Mouse (Mus musculus): Measurements from ENCODE around the gene Sec23ip. TPM values are rescaled to one million over a fixed set of nuclear protein-coding genes. Genes with fewer than 3 reads are reported as not detected.
"Not testable (repeated sequence)": the region's sequence is repeated elsewhere in the genome, so short reads cannot be mapped to it uniquely, and the experiment has no call there.

Gene Sec23ip
- 19.3 and 24.3 TPM in 2 replicates for polyA plus RNA-seq (2012; rRNA removed)

- Histone ChIP-seq H3K4me3 (replicated peaks; ENCODE audit: extremely low read depth, low read depth, low read length) (peak within 1 kb of the TSS; percentile 93), H3K4me1 (ENCODE audit: control insufficient read depth, insufficient read depth, low read length) (peaks cover 9% of the 10 kb centered on the region; the same call in 1 of the 2 replicates)
- WGBS, result under 1% methylated on average over 55 of the region's 55 CpGs
- peak; percentile 98 for DNase-seq
- no peak for TF ChIP-seq CTCF (IDR thresholded peaks at IDR 0.05; ENCODE audit: insufficient read depth, low read length)
- TF ChIP-seq POLR2A (IDR thresholded peaks at IDR 0.05; ENCODE audit: borderline replicate concordance, extremely low read depth, low read depth, low read length), result peak; percentile 97
Observed at GRCm38 (mm10) chr7:128744684-128745485, at the start of gene Sec23ip. TSS of gene Sec23ip (plus strand) at chr7:128744943.

- H3K4me1 ChIP-seq (ENCODE audit: control insufficient read depth, insufficient read depth, low read length); DNase-seq; H3K4me3 ChIP-seq (replicated peaks; ENCODE audit: extremely low read depth, low read depth, low read length): not testable (repeated sequence)
- 81% methylated on average over 6 of the region's 6 CpGs for WGBS
Observed at GRCm38 (mm10) chr7:128699959-128700358, 44.8 kb upstream of the Sec23ip start.

- TF ChIP-seq POLR2A (IDR thresholded peaks at IDR 0.05; ENCODE audit: borderline replicate concordance, extremely low read depth, low read depth, low read length), result no peak
- TF ChIP-seq CTCF (IDR thresholded peaks at IDR 0.05; ENCODE audit: insufficient read depth, low read length), result peak; percentile 96
- no peak overlapping the region for H3K4me3 ChIP-seq (replicated peaks; ENCODE audit: extremely low read depth, low read depth, low read length)
- 19% methylated on average over 4 of the region's 4 CpGs for WGBS
- no peaks in the 10 kb centered on the region for H3K4me1 ChIP-seq (ENCODE audit: control insufficient read depth, insufficient read depth, low read length)
- DNase-seq, result peak; percentile 62
Observed at GRCm38 (mm10) chr7:128705735-128706134, 39.0 kb upstream of the Sec23ip start.

GRCm38 (mm10) chr7:128717991-128718390, 26.8 kb upstream of the Sec23ip start:
- WGBS, result 36% methylated on average over 4 of the region's 4 CpGs
- TF ChIP-seq POLR2A (IDR thresholded peaks at IDR 0.05; ENCODE audit: borderline replicate concordance, extremely low read depth, low read depth, low read length) (no peak), CTCF (IDR thresholded peaks at IDR 0.05; ENCODE audit: insufficient read depth, low read length) (no peak)
- Histone ChIP-seq H3K4me3 (replicated peaks; ENCODE audit: extremely low read depth, low read depth, low read length) (no peak overlapping the region), H3K4me1 (ENCODE audit: control insufficient read depth, insufficient read depth, low read length) (no peaks in the 10 kb centered on the region)
- DNase-seq, result no peak

- no peaks in the 10 kb centered on the region for H3K4me1 ChIP-seq (ENCODE audit: control insufficient read depth, insufficient read depth, low read length)
- H3K4me3 ChIP-seq (replicated peaks; ENCODE audit: extremely low read depth, low read depth, low read length), result no peak overlapping the region
- TF ChIP-seq CTCF (IDR thresholded peaks at IDR 0.05; ENCODE audit: insufficient read depth, low read length) (peak; percentile 30; the same call in 1 of the 2 replicates), POLR2A (IDR thresholded peaks at IDR 0.05; ENCODE audit: borderline replicate concordance, extremely low read depth, low read depth, low read length) (no peak)
- DNase-seq, result peak; percentile 40
- WGBS, result 16% methylated on average over 4 of the region's 4 CpGs
Observed at GRCm38 (mm10) chr7:128724761-128725160, 20.0 kb upstream of the Sec23ip start.

- TF ChIP-seq CTCF (IDR thresholded peaks at IDR 0.05; ENCODE audit: insufficient read depth, low read length) (no peak), POLR2A (IDR thresholded peaks at IDR 0.05; ENCODE audit: borderline replicate concordance, extremely low read depth, low read depth, low read length) (no peak)
- H3K4me1 ChIP-seq (ENCODE audit: control insufficient read depth, insufficient read depth, low read length), result no peaks in the 10 kb centered on the region
- DNase-seq, result no peak
- no peak overlapping the region for H3K4me3 ChIP-seq (replicated peaks; ENCODE audit: extremely low read depth, low read depth, low read length)
- 59% methylated on average over 9 of the region's 9 CpGs for WGBS
Observed at GRCm38 (mm10) chr7:128725189-128725588, 19.6 kb upstream of the Sec23ip start.

- Histone ChIP-seq H3K4me3 (replicated peaks; ENCODE audit: extremely low read depth, low read depth, low read length) (no peak overlapping the region), H3K4me1 (ENCODE audit: control insufficient read depth, insufficient read depth, low read length) (peaks cover 2% of the 10 kb centered on the region; the same call in 1 of the 2 replicates)
- 90% methylated on average over 10 of the region's 10 CpGs for WGBS
- TF ChIP-seq POLR2A (IDR thresholded peaks at IDR 0.05; ENCODE audit: borderline replicate concordance, extremely low read depth, low read depth, low read length) (no peak), CTCF (IDR thresholded peaks at IDR 0.05; ENCODE audit: insufficient read depth, low read length) (no peak)
- no peak for DNase-seq
Observed at GRCm38 (mm10) chr7:128726999-128727398, 17.7 kb upstream of the Sec23ip start.

- DNase-seq, result no peak
- Histone ChIP-seq H3K4me3 (replicated peaks; ENCODE audit: extremely low read depth, low read depth, low read length) (no peak overlapping the region), H3K4me1 (ENCODE audit: control insufficient read depth, insufficient read depth, low read length) (peaks cover 2% of the 10 kb centered on the region; the same call in 1 of the 2 replicates)
- TF ChIP-seq CTCF (IDR thresholded peaks at IDR 0.05; ENCODE audit: insufficient read depth, low read length) (no peak), POLR2A (IDR thresholded peaks at IDR 0.05; ENCODE audit: borderline replicate concordance, extremely low read depth, low read depth, low read length) (no peak)
- WGBS, result 72% methylated on average over 5 of the region's 5 CpGs
Observed at GRCm38 (mm10) chr7:128727701-128728100, 17.0 kb upstream of the Sec23ip start.

GRCm38 (mm10) chr7:128728738-128729137, 16.0 kb upstream of the Sec23ip start:
- Histone ChIP-seq H3K4me3 (replicated peaks; ENCODE audit: extremely low read depth, low read depth, low read length) (no peak overlapping the region), H3K4me1 (ENCODE audit: control insufficient read depth, insufficient read depth, low read length) (peaks cover 2% of the 10 kb centered on the region; the same call in 1 of the 2 replicates)
- 25% methylated on average over 10 of the region's 10 CpGs for WGBS
- no peak for DNase-seq
- TF ChIP-seq CTCF (IDR thresholded peaks at IDR 0.05; ENCODE audit: insufficient read depth, low read length), result no peak
- TF ChIP-seq POLR2A (IDR thresholded peaks at IDR 0.05; ENCODE audit: borderline replicate concordance, extremely low read depth, low read depth, low read length), result no peak

- no peak for DNase-seq
- TF ChIP-seq POLR2A (IDR thresholded peaks at IDR 0.05; ENCODE audit: borderline replicate concordance, extremely low read depth, low read depth, low read length) (no peak), CTCF (IDR thresholded peaks at IDR 0.05; ENCODE audit: insufficient read depth, low read length) (no peak)
- Histone ChIP-seq H3K4me1 (ENCODE audit: control insufficient read depth, insufficient read depth, low read length) (peaks cover 2% of the 10 kb centered on the region; the same call in 1 of the 2 replicates), H3K4me3 (replicated peaks; ENCODE audit: extremely low read depth, low read depth, low read length) (no peak overlapping the region)
- 71% methylated on average over 2 of the region's 2 CpGs for WGBS
Observed at GRCm38 (mm10) chr7:128731585-128731984, 13.2 kb upstream of the Sec23ip start.
